Mouse (Mus musculus) thymus, postnatal 36 days (tissue): ENCODE measurements at regions not wholly inside any gene's neighbourhood (a gene's known extent, or its start where the extent isn't known, plus 50 kb on each side); places are given as distances from the start of the nearest gene placed in this dataset.

Source experiments
- DNase-seq, 2 experiments: peaks; one replicate each; pipeline ENCODE4 v3.0.0; 2022; ENCODE audit warnings: mixed read lengths in 2 of 2

DNA sequence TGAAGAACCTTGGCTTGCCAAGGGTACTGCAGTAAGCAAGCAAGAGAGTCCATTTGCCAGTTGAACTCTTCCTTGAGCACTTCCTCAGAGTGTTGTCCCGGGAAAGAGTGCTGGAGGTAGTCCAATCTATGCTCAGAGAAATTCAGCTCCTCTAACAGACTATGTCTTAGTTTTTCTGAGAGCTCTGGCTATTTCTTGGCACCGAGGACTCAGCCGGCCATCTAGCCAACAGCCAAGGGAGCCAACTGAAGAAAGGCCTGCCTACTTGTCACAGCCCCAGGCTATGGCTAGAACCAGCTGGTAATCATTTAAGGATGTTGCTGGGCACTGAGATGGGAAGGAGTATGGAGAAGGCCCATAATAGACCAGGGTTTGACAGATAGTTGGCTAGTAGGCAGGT lies 70.8 kb upstream of the Pja1 start:
- DNase-seq: no peak

GRCm38 (mm10) chrX:99540087-99540576 lies 69.1 kb upstream of the Pja1 start:
- DNase-seq: no peak

GRCm38 (mm10) chrX:99539684-99540083 lies 68.6 kb upstream of the Pja1 start:
- DNase-seq: no peak

DNA sequence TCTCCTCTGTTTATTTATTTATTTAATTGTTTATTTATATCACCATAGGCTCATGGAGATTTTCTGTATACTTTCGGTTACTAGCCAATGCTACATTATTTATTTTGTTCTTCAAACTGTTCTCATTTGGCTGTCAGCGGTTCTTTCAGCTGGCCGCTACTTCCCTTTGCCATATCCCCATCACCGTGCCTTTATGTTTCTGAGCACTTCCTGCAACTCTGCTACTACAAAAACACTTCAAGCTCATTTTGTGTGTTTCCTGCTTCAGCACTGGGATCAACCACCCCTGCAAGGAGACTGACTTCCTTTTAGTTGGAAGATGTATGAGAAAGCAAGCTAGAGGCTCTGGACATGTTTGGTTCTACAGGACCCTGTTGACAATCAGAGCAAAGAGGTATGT lies 66.7 kb upstream of the Pja1 start:
- DNase-seq: no peak

- no peak for DNase-seq
These were observed 63.8 kb upstream of the Pja1 start for GRCm38 (mm10) chrX:99534922-99535321.

DNA sequence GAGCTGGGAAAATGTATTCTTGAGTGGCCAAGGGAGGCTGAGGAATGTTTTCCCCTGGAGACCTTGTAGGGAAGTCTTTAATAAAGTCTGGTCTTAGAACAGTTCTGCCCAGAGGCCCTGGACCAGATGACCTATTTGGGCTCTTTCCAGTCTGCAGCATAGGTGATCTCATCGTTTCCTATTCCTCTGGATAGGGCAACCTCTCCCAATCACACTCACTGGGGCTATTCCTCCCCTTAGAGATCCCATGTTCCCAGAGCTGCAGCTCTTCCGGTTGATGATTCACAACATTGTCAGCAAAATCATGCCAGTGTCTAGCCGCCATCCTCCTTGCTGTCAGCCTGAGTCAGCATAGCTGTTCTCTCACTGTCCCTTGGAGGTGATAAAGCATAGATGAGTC lies 60.1 kb upstream of the Pja1 start:
- DNase-seq: no peak

DNA sequence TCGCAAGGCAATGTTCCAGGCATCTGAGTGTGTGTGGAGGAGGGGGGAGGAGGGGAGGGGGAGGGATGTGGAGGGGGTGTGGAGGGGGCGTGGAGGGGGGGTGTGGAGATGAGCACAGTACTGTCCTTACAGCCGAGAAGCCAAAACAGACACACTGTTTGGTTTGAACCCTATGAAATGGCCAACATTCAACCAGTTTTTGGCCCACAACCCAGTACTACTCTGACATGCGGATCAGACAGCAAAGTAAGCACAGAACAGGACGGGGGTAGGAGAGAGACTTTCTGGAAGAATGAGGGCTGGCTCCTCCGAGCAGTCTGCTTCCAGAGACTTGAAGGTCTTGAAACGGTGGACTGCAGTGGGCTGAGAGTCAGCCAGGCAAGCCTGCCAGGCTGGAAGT lies 59.4 kb upstream of the Pja1 start:
- no peak for DNase-seq

DNA sequence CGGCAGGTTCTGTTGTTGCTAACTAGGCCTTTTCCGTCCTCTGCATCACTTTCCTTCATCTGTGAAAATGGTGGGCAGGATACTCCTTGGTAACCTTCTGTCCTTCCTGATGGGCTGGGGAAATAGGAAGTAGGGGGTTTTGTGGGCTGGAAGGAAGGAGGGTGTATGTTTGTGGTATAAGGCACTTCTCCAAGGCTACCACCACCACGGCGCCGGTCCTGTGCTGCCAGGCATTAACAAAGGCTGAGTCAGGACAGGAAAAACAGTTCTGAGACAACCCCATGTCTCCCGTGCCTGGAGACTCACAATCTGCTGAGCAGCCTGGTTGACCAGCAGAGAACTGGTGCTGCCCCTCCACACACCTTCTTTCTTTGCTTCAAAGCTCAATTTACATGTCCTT lies 52.2 kb upstream of the Pja1 start:
- no peak for DNase-seq

DNA sequence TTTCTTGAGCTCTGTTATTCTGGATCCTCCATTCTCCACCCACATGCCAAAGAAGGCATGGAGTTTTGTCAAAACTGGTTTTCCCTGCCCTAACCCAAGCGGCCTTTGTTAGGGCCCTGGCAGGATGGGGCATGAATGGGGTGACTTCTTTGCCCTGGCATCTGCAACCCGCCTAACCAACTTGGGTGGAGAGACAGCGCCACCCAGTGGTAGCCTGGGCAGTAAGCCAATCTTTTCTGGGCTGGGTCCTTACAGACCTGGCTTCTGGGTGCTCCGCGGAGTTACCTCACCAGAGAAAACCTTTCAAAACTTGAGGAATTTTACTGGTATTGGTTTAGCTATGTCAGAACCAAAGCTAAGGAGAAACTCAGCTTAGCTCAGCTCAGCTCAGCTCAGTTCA lies 51.8 kb upstream of the Pja1 start:
- peak; percentile 57 for DNase-seq

DNA sequence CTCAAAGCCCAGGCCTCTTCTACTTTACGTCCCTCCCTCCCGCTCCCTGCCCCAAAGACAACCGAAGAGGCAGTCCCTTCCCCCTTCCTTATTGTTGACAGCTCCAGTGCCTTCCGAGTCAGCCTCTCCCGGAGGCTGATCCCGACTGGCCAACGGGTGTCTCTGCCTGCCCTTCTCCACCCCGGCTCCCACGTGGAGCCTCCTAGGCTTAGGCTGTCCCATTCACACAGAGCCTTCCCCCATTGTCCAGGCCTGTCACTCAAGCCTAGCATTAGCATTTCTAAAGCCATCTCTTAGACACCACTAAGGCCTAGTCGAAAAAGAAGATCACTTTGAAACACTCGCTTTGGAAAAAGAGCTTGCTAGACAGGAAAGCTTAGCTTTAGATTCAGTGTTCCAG lies 51.2 kb upstream of the Pja1 start:
- no peak for DNase-seq

DNA sequence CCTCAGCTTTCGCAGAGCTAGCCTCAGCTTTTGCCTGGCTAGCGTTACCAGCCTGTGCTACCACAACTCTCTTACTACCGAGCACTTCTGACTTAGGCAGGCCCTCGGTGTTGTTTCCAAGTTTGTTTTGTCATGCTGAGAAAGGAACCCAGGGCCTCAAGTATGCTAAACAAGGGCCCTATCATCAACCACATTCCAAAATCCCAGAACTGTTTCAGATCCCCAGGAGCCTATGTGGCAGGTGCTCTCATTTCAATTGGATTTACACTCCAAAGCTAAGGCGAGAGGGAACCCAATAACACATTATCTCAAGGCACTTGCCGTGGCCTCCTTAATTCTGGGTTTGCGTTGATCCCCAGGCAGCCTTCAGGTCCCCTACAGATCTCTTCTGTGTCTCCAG lies 50.8 kb upstream of the Pja1 start:
- DNase-seq: no peak
